Mouse (Mus musculus): Measurements from ENCODE around the gene Sec24d.

GRCm38 (mm10) chr3:123337853-123338252, 70.6 kb downstream of the Sec24d start:
- TF ChIP-seq POLR2A (IDR thresholded peaks at IDR 0.05; ENCODE audit: low read depth, low read length) (no peak), CTCF (IDR thresholded peaks at IDR 0.05; ENCODE audit: extremely low read depth, insufficient read length, insufficient replicate concordance, low read depth, low read length) (no peak)
